ENCODE assay signal across 8 mouse cellular contexts in the genomic region with DNA sequence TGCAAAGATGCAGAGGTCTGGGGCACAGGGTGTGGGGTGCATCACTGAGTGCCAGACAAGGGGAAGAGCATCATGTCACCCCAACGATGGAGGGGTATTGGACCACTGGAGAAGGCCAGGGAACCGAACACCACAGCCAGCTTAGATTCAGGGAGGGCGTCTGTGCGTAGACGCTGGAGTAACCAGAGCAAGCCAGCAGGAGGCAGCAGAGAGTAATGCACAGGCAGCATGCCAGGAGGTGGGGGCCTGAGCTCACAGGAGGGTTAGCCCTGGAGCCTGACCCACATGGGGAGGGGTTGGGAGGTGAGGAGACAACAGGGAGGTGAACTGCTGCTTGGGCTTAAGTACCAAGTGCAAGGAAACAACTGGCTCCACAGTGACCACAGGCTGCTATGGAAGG. TPM values are rescaled to one million over a fixed set of nuclear protein-coding genes. Genes with fewer than 3 reads are reported as not detected.
A peak's percentile ranks its signal among the peaks of the same experiment; 100 is the strongest.
DNase-seq lines count a peak whose midpoint lies in the region; ATAC-seq lines count a peak whose summit lies in the region.

No protein-coding gene starts in this region.

- peak overlapping the region; percentile 51; the same call in 1 of the 2 replicates for H3K27ac ChIP-seq in hindbrain, embryonic 14.5 days

- no peak overlapping the region for H3K9ac ChIP-seq in hindbrain, embryonic 14.5 days

- peak; percentile 84 for DNase-seq in R1 (ENCODE audit: low read depth, low spot score)
- DNase-seq in cerebellum, adult 9-10 months = peak; percentile 64
- DNase-seq in frontal cortex, postnatal 14 days (ENCODE audit: low spot score in 2 of 2) = peak; percentile 54 to 69
- peak; percentile 84 for DNase-seq in hindbrain, embryonic 14.5 days (ENCODE audit: low spot score)
- DNase-seq in left cerebral cortex, postnatal 14 days (ENCODE audit: low spot score in 2 of 2) = peak; percentile 73 to 78
- peak; percentile 62 for DNase-seq in right cerebral cortex, postnatal 25 days
- DNase-seq in urinary bladder, postnatal 4 days (ENCODE audit: low spot score in 2 of 2) = peak; percentile 64 to 82

- H3K36me3 ChIP-seq in hindbrain, embryonic 14.5 days (replicated peaks; ENCODE audit: control insufficient read depth, insufficient read depth) = no peaks in the 10 kb centered on the region

- H3K9me3 ChIP-seq in hindbrain, embryonic 14.5 days (ENCODE audit: control insufficient read depth, low read length) = no peaks in the 10 kb centered on the region

- H3K4me3 ChIP-seq in hindbrain, embryonic 14.5 days (replicated peaks; ENCODE audit: low read length) = no peak overlapping the region

- peaks cover 27% of the 10 kb centered on the region for H3K4me1 ChIP-seq in hindbrain, embryonic 14.5 days (replicated peaks; ENCODE audit: control insufficient read depth, insufficient read depth, low read length)

- WGBS in hindbrain, embryonic 14.5 days = 13% methylated on average over 5 of the region's 5 CpGs

- intact Hi-C loops in left cerebral cortex, postnatal 14 days (cut with DNase I) = no loop called here

- no peak overlapping the region for H3K4me2 ChIP-seq in hindbrain, embryonic 14.5 days (replicated peaks)

- ATAC-seq in hindbrain, embryonic 14.5 days (ENCODE audit: low FRiP score) = peak; percentile 45
- ATAC-seq in megakaryocyte-erythroid progenitor cell, adult 5-6 weeks (replicated peaks; ENCODE audit: low FRiP score, low TSS enrichment, poor library complexity, severe bottlenecking) = peak; percentile 27

- no peaks in the 10 kb centered on the region; the same call in 1 of the 2 replicates for H3K27me3 ChIP-seq in hindbrain, embryonic 14.5 days (ENCODE audit: control insufficient read depth, insufficient read depth, low read length)

RNA-seq across cellular contexts. Expression of gene Gpr68, which starts 50.0 kb away (rescaled TPM):
- 3.1 and 3.7 TPM in 2 replicates for polyA plus RNA-seq in hindbrain, embryonic 14.5 days (2014; fragmentation: Nextera tagmentation; extraction: Ambion mirVana)
- total RNA-seq in left cerebral cortex, postnatal 14 days (2021) = 1 to 10 TPM; 6.1 to 8.3 TPM
- 0.83 and 1.5 TPM in 2 replicates for total RNA-seq in megakaryocyte-erythroid progenitor cell, adult 5-6 weeks (2014; fragmentation: Nextera tagmentation)
- 0.42 and 0.50 TPM in 2 replicates for total RNA-seq in megakaryocyte-erythroid progenitor cell, adult 5-6 weeks (2017)
